Mouse (Mus musculus) heart, postnatal 0 days (tissue): ENCODE measurements at regions not wholly inside any gene's neighbourhood (a gene's known extent, or its start where the extent isn't known, plus 50 kb on each side); places are given as distances from the start of the nearest gene placed in this dataset.

Experiments used
- CTCF ChIP-seq: IDR thresholded peaks from 2 replicates; pipeline ENCODE4 v1.5.1; 2016; ENCODE audit warnings: antibody characterized with exemption, control low read depth, low read depth
- EP300 ChIP-seq: IDR thresholded peaks from 2 replicates; pipeline ENCODE4 v1.6.1; 2016; ENCODE audit warnings: antibody characterized with exemption, low read depth

DNA sequence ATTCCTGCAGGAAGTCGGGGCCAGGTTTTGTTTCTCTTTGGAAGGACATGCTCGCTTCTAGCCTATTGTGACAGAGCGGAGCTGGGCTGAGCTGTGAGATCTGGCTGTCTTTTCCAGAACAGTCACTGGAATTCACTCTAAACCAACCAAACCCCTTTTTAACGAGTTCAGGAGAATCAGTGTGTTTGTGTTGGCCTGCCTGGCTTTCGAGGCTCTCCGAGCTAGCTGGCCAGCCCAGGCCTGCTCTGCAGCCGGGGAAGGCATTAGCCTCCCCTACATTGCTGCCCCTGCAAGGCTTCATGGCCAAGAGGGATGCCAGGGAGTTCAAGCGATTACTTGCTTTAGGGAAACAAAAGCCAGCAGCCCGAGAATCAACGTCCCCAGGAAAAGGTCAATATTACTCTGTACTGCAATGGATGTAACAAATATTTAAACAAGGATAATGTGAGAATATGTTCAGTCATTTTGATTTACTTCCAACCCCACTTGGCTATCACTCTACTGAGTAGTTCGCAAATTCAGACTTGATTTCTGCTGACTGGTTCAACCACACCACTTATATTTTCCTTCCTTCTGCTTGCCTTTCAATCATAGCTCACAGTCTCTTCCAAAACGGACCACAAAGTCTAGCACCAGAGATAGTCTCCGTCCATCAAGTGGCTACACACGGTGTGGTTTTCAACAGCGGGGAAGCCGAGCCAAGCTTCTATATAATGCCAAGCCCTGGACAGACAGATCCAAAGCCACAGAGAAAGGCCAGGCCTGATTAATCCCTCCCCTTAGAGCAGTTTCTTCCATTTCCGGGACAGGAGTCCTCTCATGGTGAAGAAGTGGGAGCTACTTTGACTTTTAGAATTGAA, 424.6 kb downstream of the Wdr11 start:
- no peak for TF ChIP-seq CTCF
- no peak for TF ChIP-seq EP300
